Mouse (Mus musculus): Measurements from ENCODE around the gene Mybl2. TPM values are rescaled to one million over a fixed set of nuclear protein-coding genes. Genes with fewer than 3 reads are reported as not detected.

The Mybl2 gene
- total RNA-seq (2014; rRNA removed), result 3.9 and 5.2 TPM in 2 replicates
- polyA plus RNA-seq (2015; fragmentation: Nextera tagmentation; extraction: Ambion mirVana), result 3.7 and 4.5 TPM in 2 replicates

DNA sequence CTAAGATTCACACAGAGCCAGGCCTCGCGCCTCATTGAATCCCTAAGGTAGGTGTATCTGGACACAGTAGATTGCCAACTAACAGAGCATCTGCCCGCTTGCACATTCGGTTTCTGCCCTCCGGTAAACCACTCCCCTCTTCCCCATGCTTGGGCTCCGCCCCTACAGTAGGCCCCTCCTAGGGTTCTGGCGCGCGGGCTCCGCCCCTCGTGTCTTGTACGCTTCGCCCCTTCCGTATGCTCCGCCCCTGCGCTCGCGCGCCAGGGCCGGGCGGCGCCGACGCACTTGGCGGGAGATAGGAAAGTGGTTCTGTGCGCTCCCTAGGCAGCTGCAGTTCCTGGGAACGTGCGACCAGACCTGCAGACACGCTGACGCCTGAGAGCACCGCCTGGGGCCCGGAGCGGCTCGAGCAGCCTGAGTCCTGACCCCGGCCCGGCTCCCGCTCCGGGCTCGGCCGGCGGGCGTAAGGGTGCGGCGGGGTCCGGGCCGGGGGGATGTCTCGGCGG lies at the start of gene Mybl2:
TSS of gene Mybl2 (plus strand) at position 353 of the 506 bp plus-strand sequence.
- Histone ChIP-seq H3K36me3 (ENCODE audit: insufficient read depth, low read length) (no peaks in the 10 kb centered on the region), H3K27me3 (ENCODE audit: insufficient read depth, low read length) (no peaks in the 10 kb centered on the region; the same call in 1 of the 2 replicates), H3K9me3 (ENCODE audit: low read length) (no peaks in the 10 kb centered on the region), H3K27ac (no peak within 1 kb of the TSS), H3K4me1 (ENCODE audit: insufficient read depth, low read length) (no peaks in the 10 kb centered on the region), H3K9ac (replicated peaks; ENCODE audit: low read length) (peak within 1 kb of the TSS; percentile 50), H3K4me3 (ENCODE audit: low read length) (peak within 1 kb of the TSS; percentile 65), H3K4me2 (ENCODE audit: low read depth, low read length) (peak within 1 kb of the TSS; percentile 100)
- ATAC-seq, result peak; percentile 99
- DNase-seq (ENCODE audit: low spot score), result peak; percentile 96
- TF ChIP-seq CTCF (IDR thresholded peaks at IDR 0.05; ENCODE audit: low read depth), result no peak
- under 1% methylated on average over 48 of the region's 48 CpGs for whole genome bisulfite sequencing

GRCm38 (mm10) chr2:163007299-163007698 lies 47.2 kb upstream of the Mybl2 start:
- Histone ChIP-seq H3K27ac (no peak overlapping the region), H3K4me3 (ENCODE audit: low read length) (no peak overlapping the region), H3K27me3 (ENCODE audit: insufficient read depth, low read length) (no peaks in the 10 kb centered on the region), H3K9me3 (ENCODE audit: low read length) (no peaks in the 10 kb centered on the region), H3K9ac (replicated peaks; ENCODE audit: low read length) (no peak overlapping the region), H3K36me3 (ENCODE audit: insufficient read depth, low read length) (no peaks in the 10 kb centered on the region), H3K4me2 (ENCODE audit: low read depth, low read length) (no peak overlapping the region), H3K4me1 (ENCODE audit: insufficient read depth, low read length) (no peaks in the 10 kb centered on the region)
- ATAC-seq (no peak), DNase-seq (ENCODE audit: low spot score) (no peak)
- WGBS, result 76% methylated on average over 4 of the region's 4 CpGs
- no peak for TF ChIP-seq CTCF (IDR thresholded peaks at IDR 0.05; ENCODE audit: low read depth)

DNA sequence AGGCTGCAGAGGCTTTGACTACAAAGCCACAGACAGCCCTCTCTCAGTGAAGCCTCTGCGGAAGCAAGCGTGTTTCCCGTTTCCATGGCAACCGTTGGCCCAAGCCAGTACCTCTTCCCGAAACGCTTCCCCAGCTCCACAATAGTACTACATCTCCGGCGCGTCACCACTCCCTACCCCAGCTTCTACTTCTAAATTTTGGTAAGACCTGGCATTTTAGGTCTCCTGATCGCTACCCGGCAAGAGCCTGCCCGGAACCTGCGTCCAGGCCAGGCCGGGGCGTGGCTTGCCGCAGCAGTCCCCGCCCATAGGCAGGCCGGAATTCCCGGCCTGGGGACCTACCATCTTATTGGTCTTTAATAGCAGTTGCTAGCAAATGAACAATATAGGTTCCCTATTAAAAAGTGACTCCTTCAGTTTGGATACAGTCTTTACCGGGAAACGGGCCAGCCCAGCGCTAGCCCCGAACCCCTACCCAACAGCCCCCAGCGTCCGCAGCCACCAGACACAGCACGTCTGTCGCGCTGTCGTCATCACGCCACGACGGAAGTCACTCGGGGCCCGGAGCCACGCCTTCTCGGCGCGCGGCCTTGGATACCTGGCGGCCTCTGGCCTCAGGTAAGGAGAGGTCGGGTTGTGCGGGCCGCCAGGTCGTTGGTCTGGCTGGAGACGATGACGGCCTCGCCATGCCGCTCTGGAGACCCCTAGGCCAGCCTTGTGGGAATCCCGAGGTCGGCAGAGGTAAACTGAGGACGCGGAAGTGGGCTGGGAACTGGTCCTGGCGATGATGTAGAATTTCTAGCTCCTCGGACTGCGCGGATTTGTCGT lies 37.4 kb upstream of the Mybl2 start, which contains the start of gene Ift52:
TSS of gene Ift52 (plus strand) at position 439 of the 828 bp plus-strand sequence.
- Histone ChIP-seq H3K27ac (peak within 1 kb of the TSS; percentile 87), H3K4me3 (ENCODE audit: low read length) (peak within 1 kb of the TSS; percentile 86), H3K9ac (replicated peaks; ENCODE audit: low read length) (peak within 1 kb of the TSS; percentile 88), H3K36me3 (ENCODE audit: insufficient read depth, low read length) (no peaks in the 10 kb centered on the region), H3K9me3 (ENCODE audit: low read length) (no peaks in the 10 kb centered on the region), H3K27me3 (ENCODE audit: insufficient read depth, low read length) (no peaks in the 10 kb centered on the region), H3K4me2 (ENCODE audit: low read depth, low read length) (peak within 1 kb of the TSS; percentile 75), H3K4me1 (ENCODE audit: insufficient read depth, low read length) (no peaks in the 10 kb centered on the region; the same call in 1 of the 2 replicates)
- WGBS, result under 1% methylated on average over 57 of the region's 57 CpGs
- TF ChIP-seq CTCF (IDR thresholded peaks at IDR 0.05; ENCODE audit: low read depth), result no peak
- DNase-seq (ENCODE audit: low spot score) (peak; percentile 95), ATAC-seq (peak; percentile 97)

DNA sequence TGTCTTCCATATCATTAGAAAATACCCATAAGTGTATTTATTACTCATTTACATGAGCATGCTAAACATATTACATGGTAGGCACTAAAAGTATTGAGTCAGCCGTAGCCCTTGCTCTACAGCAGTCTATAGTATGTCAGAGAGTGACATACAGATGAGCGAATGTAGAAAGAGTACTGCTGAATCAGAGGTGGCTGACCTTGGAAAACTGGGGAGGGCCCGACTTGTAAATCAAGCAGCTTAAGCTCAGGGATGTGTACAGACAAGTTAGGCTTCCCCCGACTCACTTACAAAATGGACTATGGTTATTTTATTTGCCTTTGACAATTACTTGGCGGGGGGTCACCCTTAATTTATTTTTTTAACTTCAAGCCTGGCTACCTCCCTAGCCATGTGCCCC lies 23.2 kb upstream of the Mybl2 start:
- H3K36me3 ChIP-seq (ENCODE audit: insufficient read depth, low read length), result peaks cover 49% of the 10 kb centered on the region
- DNase-seq (ENCODE audit: low spot score), result no peak
- 88% methylated on average over 5 of the region's 5 CpGs for WGBS
- H3K27ac ChIP-seq, result no peak overlapping the region
- no peaks in the 10 kb centered on the region for H3K9me3 ChIP-seq (ENCODE audit: low read length)
- H3K4me3 ChIP-seq (ENCODE audit: low read length), result no peak overlapping the region
- ATAC-seq, result no peak
- H3K4me1 ChIP-seq (ENCODE audit: insufficient read depth, low read length), result no peaks in the 10 kb centered on the region
- no peaks in the 10 kb centered on the region for H3K27me3 ChIP-seq (ENCODE audit: insufficient read depth, low read length)
- no peak overlapping the region for H3K9ac ChIP-seq (replicated peaks; ENCODE audit: low read length)
- TF ChIP-seq CTCF (IDR thresholded peaks at IDR 0.05; ENCODE audit: low read depth), result no peak
- H3K4me2 ChIP-seq (ENCODE audit: low read depth, low read length), result no peak overlapping the region

DNA sequence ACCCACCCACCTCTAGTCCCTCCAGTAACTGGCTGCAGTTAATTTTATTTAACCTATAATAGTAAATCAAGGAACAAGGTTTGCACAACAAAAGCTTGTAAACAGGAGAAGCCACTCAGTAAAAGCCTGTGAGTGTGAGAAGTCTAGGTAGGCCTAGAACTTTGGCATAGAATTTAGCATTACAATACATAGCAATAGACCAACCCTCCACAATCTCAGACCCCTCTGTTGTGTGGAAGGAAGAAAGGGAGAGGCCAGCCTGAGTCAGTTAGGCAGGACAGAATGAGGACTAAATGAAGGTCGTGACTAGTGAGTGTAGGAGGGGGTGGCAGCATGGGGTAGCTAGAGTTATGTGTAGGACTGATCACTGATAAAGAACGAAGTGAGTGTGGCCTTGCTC lies 22.7 kb upstream of the Mybl2 start:
- Histone ChIP-seq H3K4me2 (ENCODE audit: low read depth, low read length) (no peak overlapping the region), H3K27ac (no peak overlapping the region), H3K4me3 (ENCODE audit: low read length) (no peak overlapping the region), H3K36me3 (ENCODE audit: insufficient read depth, low read length) (peaks cover 48% of the 10 kb centered on the region), H3K27me3 (ENCODE audit: insufficient read depth, low read length) (no peaks in the 10 kb centered on the region), H3K9ac (replicated peaks; ENCODE audit: low read length) (no peak overlapping the region), H3K9me3 (ENCODE audit: low read length) (no peaks in the 10 kb centered on the region), H3K4me1 (ENCODE audit: insufficient read depth, low read length) (no peaks in the 10 kb centered on the region)
- DNase-seq (ENCODE audit: low spot score), result no peak
- TF ChIP-seq CTCF (IDR thresholded peaks at IDR 0.05; ENCODE audit: low read depth), result no peak
- WGBS, result 80% methylated on average over 2 of the region's 2 CpGs
- ATAC-seq, result no peak

DNA sequence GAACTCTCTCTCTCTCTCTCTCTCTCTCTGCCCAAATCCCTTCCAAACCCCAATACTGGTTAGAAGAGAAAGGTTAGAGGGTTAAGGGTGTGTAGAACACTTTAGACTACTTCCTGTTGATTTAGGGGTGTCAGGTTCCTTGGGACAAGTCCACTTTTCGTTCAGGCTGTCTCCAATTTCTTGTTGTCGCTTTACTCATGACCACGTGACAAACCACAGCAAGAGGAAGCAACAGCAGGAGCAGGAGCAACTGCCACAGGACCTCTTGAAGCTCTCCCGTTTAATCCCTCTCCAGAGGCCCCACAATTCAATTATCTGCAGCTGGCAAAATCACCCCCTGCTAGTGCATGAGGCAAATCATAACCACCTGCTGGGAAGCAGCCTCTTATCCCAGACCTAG lies 21.9 kb upstream of the Mybl2 start:
- ATAC-seq (no peak), DNase-seq (ENCODE audit: low spot score) (no peak)
- H3K27ac ChIP-seq, result no peak overlapping the region
- H3K9me3 ChIP-seq (ENCODE audit: low read length), result no peaks in the 10 kb centered on the region
- no peak for TF ChIP-seq CTCF (IDR thresholded peaks at IDR 0.05; ENCODE audit: low read depth)
- H3K36me3 ChIP-seq (ENCODE audit: insufficient read depth, low read length), result peaks cover 54% of the 10 kb centered on the region
- no peak overlapping the region for H3K9ac ChIP-seq (replicated peaks; ENCODE audit: low read length)
- no peaks in the 10 kb centered on the region for H3K4me1 ChIP-seq (ENCODE audit: insufficient read depth, low read length)
- WGBS, result 45% methylated on average over 4 of the region's 4 CpGs
- H3K4me3 ChIP-seq (ENCODE audit: low read length), result no peak overlapping the region
- no peak overlapping the region for H3K4me2 ChIP-seq (ENCODE audit: low read depth, low read length)
- H3K27me3 ChIP-seq (ENCODE audit: insufficient read depth, low read length), result no peaks in the 10 kb centered on the region

GRCm38 (mm10) chr2:163039940-163040339 lies 14.5 kb upstream of the Mybl2 start:
- no peak for TF ChIP-seq CTCF (IDR thresholded peaks at IDR 0.05; ENCODE audit: low read depth)
- no peak overlapping the region for H3K9ac ChIP-seq (replicated peaks; ENCODE audit: low read length)
- 85% methylated on average over 7 of the region's 7 CpGs for WGBS
- peaks cover 52% of the 10 kb centered on the region for H3K36me3 ChIP-seq (ENCODE audit: insufficient read depth, low read length)
- DNase-seq (ENCODE audit: low spot score), result no peak
- ATAC-seq, result no peak
- no peaks in the 10 kb centered on the region for H3K4me1 ChIP-seq (ENCODE audit: insufficient read depth, low read length)
- no peak overlapping the region for H3K27ac ChIP-seq
- no peaks in the 10 kb centered on the region for H3K27me3 ChIP-seq (ENCODE audit: insufficient read depth, low read length)
- H3K4me2 ChIP-seq (ENCODE audit: low read depth, low read length), result no peak overlapping the region
- H3K9me3 ChIP-seq (ENCODE audit: low read length), result no peaks in the 10 kb centered on the region
- no peak overlapping the region for H3K4me3 ChIP-seq (ENCODE audit: low read length)
